Mouse (Mus musculus): ENCODE data around the gene Tas2r123.

Gene Tas2r123

GRCm38 (mm10) chr6:132846842-132847241 lies at the start of gene Tas2r123:
Gene Tas2r123, plus strand, starts transcription at chr6:132847142.
- DNase-seq, result no peak

GRCm38 (mm10) chr6:132802518-132802917 lies 44.4 kb upstream of the Tas2r123 start, which contains the start of gene Tas2r117:
Gene Tas2r117, plus strand, starts transcription at chr6:132802818.
- no peak for DNase-seq

- no peak for DNase-seq
These were observed 8.2 kb downstream of the Tas2r123 start, which contains the start of gene Tas2r116 for GRCm38 (mm10) chr6:132855138-132855537. Gene Tas2r116, plus strand, starts transcription at chr6:132855438.

GRCm38 (mm10) chr6:132867708-132868107 lies 20.8 kb downstream of the Tas2r123 start, which contains the start of gene Tas2r110:
Gene Tas2r110, plus strand, starts transcription at chr6:132868008.
- no peak for DNase-seq

DNA sequence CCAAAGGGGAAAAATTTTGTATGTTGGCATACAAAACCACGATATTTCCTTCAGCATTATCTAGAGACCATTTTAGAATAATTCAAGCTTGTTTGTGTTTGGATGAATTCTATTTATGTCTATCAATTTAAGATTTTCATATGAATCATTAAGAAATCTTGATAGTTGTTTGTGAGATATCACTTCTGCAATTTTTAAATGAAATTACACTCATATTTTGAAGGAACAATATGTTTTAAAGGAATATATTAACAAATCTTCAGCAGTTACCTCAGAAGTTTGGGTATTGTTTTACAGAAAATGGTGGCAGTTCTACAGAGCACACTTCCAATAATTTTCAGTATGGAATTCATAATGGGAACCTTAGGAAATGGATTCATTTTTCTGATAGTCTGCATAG lies 45.8 kb downstream of the Tas2r123 start, which contains the start of gene Tas2r113:
Gene Tas2r113, plus strand, starts transcription at position 301 of the 400 bp plus-strand sequence.
- DNase-seq, result no peak

Data from thymus, adult 18-20 months (tissue).